Mouse (Mus musculus): ENCODE results near the gene Dcps.

DNA sequence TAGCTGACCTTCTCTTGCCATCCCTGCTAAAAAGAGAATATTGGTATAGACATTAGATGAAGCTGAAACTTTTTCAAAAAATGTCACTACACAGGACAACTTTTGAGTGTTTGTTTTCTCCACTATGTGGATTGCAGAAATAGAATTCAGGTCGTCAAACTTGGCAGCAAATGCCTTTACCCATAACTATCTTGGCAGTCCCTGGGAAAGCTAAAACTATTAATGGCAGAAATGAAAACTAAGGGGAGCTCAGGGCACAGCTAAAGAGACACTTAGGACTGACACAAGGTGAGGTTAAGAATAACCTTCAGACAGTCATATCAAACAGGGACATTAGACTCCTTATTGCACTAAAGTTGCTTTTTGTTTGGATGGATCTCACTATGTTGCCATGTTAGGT is 42.1 kb upstream of the Dcps start:
- TF ChIP-seq CTCF (IDR thresholded peaks at IDR 0.05; ENCODE audit: low read depth, low read length) (no peak), POLR2A (IDR thresholded peaks at IDR 0.05; ENCODE audit: extremely low read depth, insufficient read depth, low read length) (no peak)

Measured in liver, adult 2 months (tissue).